Mouse (Mus musculus) CD4-positive helper T cell, adult 2 months (primary cell): ENCODE data around the gene Mrps17.
"Not testable (repeated sequence)": the region's sequence is repeated elsewhere in the genome, so short reads cannot be mapped to it uniquely, and the experiment has no call there.

Experiments
- DNase-seq: peaks from one replicate; pipeline ENCODE4 v3.0.0-alpha.2; 2012; ENCODE audit warnings: low read depth, missing footprints, low spot score

The Mrps17 gene

DNA sequence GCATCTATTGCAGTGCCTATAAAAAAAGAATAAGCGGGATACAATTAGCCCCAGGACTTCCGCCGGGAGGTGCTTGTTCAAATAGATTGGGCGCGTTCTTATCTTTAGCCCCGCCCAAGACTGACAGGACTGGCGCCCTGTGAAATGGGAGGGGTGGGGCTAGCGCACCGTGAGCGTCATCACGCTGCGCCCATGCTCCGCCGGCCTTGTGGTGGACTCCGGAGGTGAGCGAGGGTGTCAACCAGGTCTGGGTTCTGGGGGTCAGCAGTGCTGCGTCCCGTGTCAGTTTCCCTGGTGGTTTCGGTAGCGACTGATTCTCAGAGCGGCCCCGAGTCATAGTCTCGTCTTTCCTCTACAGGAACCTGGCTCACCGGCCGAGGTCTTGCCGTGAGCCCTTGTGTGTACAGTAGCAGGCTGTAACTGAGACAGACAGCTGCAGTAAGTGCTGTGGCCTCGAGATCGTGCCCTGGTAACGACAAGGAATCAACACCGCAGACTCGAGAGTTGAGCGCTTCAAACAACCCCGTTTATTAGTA lies at the start of gene Mrps17:
TSS of gene Mrps17 (plus strand) at position 172 of the 536 bp plus-strand sequence.
- peak; percentile 94 for DNase-seq

GRCm38 (mm10) chr5:129666271-129666909 lies 48.9 kb upstream of the Mrps17 start:
- DNase-seq, result no peak

DNA sequence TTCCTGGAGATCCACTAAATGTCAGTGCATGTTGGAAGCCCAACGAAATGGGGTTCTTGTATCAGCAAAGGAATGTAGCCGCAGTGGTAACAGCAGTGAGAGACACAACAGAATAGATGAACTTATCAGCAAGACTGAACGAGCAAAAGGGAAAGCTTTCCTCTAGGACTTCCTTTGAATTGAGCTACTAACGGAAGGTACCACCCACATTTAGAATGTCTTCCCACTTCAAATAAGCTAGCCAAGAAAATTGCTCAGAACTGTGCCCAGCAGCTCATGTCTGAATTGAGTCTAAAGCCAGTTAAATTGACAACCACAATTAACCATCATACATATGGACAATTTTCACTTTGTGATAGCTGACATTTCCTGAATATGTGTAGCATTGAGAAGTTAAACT lies 47.4 kb upstream of the Mrps17 start:
- DNase-seq, result no peak

DNA sequence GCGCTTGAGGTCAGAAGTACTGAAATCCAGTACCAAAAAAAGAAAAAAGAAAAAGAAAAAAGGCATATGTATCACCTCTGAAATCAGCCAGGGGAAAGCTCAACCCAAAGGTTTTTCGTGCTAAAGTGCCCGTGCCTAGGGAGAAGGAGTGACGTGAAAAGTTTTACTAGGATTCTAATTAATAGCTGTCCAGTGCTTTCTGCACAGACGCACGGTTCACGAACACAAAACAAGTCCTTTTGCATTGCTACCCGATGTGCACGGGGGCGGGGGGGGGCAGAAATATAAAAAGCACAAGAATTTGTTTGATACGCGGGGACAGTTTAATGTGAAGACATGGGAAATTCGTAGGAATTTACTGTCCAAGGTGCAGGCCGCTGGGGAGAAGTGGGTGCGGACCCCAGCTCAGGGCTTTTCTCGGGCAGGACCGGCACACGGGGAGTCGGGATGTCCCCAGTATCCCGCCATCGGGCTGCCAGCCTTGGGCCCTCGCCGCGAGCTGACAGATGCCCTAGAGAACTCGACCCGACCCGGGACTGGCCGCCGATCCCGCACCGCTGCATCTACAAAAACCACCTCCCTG lies 45.8 kb upstream of the Mrps17 start:
- no peak for DNase-seq

DNA sequence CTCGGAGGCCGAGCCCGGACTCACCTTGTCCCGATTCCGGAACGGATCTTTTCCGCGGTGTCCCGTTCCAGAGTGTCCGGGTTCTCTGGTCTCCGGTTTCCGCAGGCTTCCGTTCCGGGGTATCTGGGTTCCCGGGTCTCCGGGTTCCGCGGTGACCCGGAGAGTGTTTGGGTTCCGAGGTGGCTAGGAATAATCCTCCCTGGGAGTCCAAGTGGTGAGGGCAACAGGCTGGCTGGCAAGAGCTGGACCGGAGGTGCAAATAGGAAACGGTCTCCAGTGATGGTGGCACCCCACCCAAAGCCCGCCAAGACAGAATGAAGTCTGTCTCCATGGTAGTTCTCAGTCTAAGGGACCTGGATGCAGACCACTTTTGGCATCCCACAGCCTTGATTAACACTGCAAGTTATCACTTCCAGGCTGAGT lies 45.2 kb upstream of the Mrps17 start, which contains the start of gene Zfp11:
TSS of gene Zfp11 (minus strand) at position 64 of the 423 bp plus-strand sequence.
- peak; percentile 74 for DNase-seq

DNA sequence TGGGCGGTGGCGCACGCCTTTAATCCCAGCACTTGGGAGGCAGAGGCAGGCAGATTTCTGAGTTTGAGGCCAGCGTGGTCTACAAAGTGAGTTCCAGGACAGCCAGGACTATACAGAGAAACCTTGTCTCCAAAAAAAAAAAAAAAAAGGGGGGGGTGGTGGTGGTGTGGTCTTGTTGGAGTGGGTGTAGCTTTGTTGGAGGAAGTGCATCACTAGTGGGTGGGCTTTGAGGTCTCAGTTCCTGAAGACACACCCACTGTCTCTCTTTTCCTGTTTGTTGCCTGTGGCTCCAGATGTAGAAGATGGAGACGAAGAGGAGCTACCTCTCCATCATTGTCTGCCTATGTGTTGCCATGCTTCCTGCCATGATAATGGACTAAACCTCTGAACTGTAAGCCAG lies 30.2 kb upstream of the Mrps17 start:
- DNase-seq, result not testable (repeated sequence)

GRCm38 (mm10) chr5:129687621-129688020 lies 27.7 kb upstream of the Mrps17 start:
- DNase-seq, result no peak

DNA sequence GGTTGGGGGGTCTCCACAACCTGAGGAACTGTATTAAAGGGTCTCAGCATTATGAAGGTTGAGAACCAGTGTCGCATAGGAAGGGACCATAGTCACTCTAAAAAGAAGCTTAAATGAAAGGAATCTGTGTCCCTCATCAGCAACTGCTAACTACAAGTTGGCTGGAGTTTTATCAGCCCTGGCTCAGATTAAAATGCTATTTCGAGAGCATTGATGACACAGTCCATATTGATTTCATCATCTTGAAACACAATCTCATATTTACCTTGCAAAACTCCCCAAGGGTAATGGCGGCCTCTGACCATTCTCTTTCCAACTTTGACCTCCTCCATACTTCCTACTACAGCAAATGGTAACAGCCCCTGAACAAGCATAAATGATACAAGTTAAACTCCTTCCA lies 24.8 kb upstream of the Mrps17 start:
- DNase-seq, result no peak

GRCm38 (mm10) chr5:129700506-129700905 lies 14.8 kb upstream of the Mrps17 start:
- no peak for DNase-seq

DNA sequence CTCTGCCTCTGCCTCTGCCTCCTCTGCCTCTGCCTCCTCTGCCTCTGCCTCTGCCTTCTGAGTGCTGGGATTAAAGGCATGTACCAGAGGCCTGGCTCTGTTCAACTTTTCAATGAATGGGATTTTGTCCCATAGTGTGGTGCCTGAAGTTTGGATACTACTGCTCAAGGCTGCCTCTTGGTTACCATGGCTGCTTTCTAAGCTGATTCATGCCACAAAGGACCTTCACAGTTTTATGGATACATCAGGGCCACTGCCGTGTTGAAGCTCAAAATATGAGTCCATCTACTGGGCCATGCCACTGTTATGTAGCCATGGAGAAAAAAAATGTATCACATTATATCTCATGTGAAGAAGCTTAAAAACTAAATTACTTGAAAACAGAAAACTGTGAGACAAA lies 13.6 kb upstream of the Mrps17 start:
- no peak for DNase-seq

DNA sequence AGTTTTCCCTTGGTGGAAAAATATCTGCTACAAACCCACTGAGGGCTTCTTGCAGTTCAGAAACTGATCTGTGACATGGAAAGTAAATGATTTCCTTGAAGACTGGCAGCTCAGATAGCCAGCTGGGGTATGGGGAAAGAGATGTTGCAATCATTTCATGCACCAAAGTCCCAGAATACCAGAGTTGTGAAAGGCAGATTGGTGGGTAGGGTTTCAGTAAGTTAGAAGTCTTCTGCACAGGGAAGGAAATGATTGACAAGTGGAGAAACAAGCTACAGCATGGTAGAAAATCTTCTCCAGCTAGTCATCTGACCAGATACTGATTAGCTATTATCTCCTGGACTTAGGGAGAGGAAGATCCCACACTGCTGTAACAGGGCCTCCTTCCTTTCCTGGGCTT lies 11.9 kb upstream of the Mrps17 start:
- no peak for DNase-seq

- no peak for DNase-seq
Observed at GRCm38 (mm10) chr5:129708412-129708811, 6.9 kb upstream of the Mrps17 start, which contains the start of gene Sept14. TSS of gene Sept14 (minus strand) at chr5:129708512.

DNA sequence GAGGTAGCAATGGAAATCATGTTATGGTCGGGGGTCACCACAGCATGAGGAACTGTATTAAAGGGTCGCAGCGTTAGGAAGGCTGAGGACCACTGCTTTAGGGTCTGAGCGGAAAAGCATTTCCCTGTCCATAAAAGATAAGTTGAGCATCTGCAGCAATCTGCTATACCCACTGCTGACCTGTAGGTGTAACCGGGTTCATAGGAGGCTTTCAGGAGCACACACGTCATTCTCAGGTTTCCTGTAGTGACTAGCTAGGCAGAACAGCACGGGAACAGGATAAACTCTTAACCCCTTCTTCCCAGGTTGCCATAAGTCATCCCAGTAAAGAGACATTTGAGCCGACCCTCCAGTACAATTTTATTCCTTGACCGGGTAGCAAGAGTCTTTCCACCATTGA lies 1.7 kb downstream of the Mrps17 start:
- peak; percentile 29 for DNase-seq

GRCm38 (mm10) chr5:129720176-129720575 lies 4.9 kb downstream of the Mrps17 start:
- DNase-seq, result no peak

DNA sequence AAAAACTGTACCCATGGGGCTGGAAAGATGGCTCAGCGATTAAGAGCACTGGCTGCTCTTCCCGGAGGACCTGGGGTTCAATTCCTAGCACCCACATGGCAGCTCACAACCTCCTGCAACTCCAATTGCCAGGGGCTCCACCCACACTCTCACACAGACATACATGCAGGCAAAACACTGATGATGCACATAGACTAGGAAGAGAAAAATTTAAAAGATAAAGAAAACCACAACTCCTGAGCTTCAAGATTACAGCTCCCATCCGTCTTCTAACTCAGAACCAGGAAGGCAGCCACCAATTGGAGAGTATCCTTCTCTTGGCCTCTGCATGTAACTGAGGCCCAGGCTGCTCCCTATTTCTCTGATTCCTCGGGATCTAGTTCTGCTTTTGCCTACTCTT lies 9.0 kb downstream of the Mrps17 start:
- DNase-seq, result no peak

DNA sequence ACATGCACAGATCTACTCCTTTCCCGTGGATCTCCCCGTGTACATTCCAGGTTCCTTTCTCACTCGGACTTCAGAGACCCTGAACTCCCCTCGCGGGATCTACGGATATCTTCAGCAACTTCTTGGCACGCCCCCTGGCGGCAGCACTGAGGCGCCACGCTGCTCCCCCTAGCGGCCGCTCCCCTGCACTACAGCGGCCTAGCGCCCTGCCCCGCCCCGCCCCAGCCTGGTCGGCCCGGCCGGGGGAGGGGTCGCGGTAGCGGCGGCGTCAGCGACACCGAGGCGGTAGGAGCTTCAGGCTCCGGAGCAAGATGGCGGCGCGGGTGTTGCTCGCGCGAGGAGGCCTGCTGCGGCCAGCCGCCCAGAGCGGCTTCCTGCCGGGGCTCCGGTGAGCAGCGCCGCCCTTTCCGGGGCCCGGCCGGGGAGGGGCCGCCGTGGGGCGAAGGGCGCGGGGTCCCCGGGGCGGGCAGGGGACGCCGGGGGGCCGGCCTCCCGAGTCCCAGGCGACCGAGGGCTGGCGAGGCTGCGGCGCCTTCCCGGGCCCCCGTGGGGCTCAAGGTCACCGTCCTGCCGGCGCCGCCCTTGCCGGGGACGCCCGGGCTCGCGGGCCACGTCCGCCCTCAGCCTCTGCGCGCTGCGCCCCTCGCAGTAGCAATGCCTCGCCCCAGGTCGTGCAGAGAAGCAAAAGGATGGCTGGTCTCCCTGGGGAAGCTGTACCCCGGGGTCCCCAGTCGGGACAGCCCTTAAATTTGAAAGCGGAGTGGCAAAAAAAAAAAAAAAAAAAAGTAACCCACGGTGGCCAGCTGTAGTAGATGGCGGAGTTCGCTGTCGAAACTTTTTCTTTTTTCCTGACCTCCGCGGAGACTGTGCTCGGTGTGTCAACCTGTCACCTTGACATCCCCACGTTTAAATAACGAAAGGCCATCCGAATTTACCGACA lies 9.8 kb downstream of the Mrps17 start, which contains the start of gene Nipsnap2:
TSS of gene Nipsnap2 (plus strand) at position 230 of the 940 bp plus-strand sequence.
- DNase-seq, result peak; percentile 92

GRCm38 (mm10) chr5:129725774-129726392 lies 10.6 kb downstream of the Mrps17 start:
- DNase-seq, result peak; percentile 32

DNA sequence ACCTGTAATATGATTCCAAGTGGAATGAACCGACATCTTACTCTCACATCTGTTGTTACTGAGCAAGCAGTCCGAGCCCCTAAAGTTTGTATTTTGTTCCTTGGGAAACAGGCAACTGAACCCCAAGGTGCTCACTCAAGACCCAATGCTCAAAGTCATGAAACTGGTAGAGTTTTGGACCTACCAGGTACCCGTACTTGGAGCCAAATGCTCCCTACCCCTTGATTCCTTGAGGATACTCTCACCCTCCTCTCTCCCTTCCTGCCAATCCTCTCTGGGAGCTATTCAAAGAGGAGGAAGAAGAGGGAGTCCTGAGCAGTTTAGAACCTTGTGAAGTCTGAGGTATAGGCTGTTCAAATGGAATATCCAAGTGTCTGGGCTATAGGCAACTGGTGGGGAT lies 11.5 kb downstream of the Mrps17 start:
- DNase-seq, result no peak

- DNase-seq, result no peak
Observed at GRCm38 (mm10) chr5:129729286-129729685, 14.0 kb downstream of the Mrps17 start.

GRCm38 (mm10) chr5:129730344-129730743 lies 15.0 kb downstream of the Mrps17 start:
- DNase-seq, result no peak

DNA sequence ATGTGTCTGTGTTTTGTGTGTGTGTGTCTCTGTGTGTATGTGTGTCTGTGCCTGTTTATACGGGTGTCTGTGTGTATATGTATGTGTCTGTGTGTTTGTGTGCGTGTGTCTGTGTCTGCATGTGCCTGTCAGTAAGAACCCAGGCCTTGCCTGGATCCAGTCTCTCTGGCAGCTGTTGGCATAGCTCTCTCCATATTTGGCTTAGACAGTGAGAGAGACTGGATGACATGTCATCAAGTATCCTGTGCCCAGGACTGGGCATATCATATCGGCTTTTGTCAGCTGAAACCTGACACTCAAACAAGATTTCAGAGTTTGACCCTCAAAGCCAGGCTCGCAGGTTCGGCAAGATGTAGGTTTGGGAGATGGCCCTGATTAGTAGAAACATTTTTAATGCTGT lies 15.7 kb downstream of the Mrps17 start:
- no peak for DNase-seq
